Mouse (Mus musculus) erythroid progenitor cell, adult 5-6 weeks (primary cell): ENCODE measurements around the gene Tspear. TPM values are rescaled to one million over a fixed set of nuclear protein-coding genes. Genes with fewer than 3 reads are reported as not detected.

Experiments
- ATAC-seq: replicated peaks from 2 replicates; pipeline ENCODE4 v1.8.0; 2016; ENCODE audit warnings: moderate number of reproducible peaks, mild to moderate bottlenecking, moderate TSS enrichment, inconsistent platforms; ENCODE audit not compliant: poor library complexity, low FRiP score, severe bottlenecking
- total RNA-seq, 2 experiments: library from RNA; stranded (forward) in 1 of 2; stranded (reverse) in 1 of 2; fragments of 150-400 nt in 1 of 2; fragments of 186-747, 209-891 nt in 1 of 2; gene quantifications; 2 replicates each; pipeline versions ENCODE4 v1.2.3 to v1.2.4; 2015 to 2017; ENCODE audit warnings: low replicate concordance in 2 of 2

Gene Tspear
- total RNA-seq, 2 experiments from 2014 or later = not detected

DNA sequence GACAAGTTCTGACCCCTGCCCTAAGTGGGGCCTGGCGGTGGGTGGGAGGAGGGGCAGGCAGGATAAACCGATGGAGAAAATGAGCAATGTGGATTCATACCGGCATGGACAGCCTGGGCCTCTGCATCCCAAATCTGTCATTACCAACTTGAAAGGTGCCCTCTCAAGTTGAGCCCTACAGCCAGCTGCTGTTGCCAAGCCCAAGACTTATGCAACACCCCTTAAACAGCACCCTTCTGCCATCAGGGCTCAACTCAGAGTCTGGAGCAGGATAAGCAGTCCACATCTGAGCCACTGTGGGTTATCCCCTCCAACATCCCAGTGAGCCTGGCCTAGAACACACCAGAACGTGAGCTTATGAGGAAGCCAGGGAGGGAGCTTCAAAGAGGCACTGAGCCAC lies 226.9 kb downstream of the Tspear start:
- no peak for ATAC-seq

DNA sequence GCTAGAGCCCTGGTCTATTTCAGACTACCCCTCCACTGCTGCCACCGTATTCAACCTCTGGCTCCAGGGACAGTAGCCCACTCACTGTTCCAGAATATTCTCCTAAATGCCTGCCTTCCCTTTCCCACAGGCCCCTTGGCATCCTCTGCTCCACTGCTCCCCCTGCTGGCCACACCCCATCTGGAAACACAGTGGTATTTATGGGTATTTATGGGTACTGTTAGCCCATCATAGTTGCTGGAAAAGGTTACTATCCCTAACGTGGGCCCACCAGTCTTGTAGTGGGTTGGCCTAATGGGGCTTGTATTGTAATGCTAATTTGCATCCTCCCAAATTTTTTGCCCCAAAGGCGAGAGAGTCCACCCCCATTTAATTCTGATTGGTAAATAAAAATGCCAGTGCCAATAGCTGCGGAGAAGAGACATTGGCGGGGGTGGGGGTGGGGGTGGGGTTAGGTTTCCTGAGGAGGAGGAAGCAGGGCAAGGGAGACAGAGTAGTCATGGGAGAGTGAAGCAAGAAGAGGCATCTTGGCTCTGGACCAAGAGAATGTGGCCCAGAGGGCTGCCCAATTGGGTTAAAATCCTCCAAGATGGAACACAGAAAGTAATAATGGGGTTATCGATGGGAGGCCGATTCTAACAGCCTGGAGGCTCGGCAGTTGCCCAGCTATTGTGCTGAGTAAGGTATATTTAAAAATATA lies 230.4 kb downstream of the Tspear start:
- ATAC-seq = no peak

DNA sequence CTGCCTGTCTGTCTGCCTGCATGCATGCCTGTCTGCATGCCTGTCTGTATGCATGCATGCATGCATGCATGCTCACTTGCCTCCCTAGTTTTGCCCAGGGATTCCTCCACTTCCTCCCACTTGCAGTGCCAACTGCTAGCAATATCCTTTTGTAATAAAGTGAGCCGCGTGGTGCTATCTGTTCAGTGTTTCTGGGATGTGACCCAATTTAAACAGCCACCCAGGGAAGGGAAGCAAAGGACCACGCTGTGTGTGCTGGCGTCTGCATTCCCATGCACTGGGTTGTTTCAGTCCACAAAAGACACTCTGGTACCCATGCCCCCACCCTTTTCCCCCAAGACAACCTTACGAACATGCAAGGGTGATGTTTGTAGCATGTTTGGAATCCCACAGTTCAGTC lies 234.6 kb downstream of the Tspear start:
- ATAC-seq = no peak

DNA sequence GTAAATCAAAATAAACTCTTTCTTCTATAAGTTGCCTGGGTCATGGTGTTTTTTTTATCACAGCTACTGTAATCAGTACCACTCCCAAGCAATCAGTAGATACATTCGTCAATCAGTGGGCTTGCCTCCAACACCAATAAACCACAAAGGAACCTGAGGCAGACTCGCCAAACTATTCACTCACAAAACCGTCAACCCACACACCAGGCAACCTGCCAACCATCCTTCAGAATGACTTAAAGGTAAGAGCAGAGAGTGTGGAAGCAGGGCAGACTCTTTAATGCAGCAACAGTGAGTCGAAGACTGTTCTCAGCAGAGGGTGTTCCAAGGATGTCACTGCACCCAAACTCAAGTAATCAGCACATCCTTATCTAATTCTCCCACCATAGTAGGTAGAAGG lies 236.3 kb downstream of the Tspear start:
- no peak for ATAC-seq

DNA sequence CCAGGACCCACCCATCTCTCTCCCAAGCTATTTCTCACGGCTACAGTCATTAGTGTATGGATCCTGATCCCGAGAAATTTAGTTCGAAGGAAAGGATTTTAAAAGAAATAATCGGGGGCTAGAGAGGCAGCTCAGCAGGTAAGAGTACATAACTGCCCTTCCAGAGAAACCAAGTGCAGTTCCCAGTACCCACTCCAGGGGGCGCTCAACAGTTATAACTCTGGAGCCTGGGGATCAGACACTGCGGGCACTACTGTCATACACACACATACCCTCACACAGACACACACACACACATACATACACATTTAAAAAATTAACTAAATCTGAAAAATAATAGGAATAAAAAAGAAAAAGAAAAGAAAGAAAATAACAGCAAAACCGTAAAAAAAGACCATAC lies 239.8 kb downstream of the Tspear start:
- ATAC-seq = no peak

DNA sequence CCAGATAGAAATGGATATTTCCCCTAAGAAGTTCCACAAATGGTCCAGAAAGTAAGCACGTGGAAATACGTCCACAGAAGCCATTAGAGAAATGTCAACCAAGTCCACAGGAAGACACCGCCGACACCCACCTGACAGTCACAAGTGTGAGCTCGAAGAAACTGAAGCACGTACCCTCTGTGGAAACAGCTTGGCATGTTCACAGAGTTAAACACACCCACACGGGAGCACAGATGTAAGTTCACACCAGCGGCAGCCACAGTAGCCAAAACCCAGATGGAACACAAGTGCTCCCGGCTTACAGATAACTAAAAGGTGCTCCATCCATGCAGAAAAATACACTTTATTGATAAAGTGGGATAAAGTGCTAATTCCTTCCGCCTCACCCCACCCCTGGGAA lies 241.0 kb downstream of the Tspear start:
- ATAC-seq = no peak

Other genes with a start within 250 kb of the Tspear start
- 2.2 and 5.9 TPM in 2 replicates for gene Fam207a, start 170.8 kb upstream of the Tspear start, total RNA-seq (2015; ENCODE audit: low replicate concordance)
- gene Fam207a, start 170.8 kb upstream of the Tspear start, total RNA-seq (2017; ENCODE audit: low replicate concordance) = 13.2 and 16.2 TPM in 2 replicates
- 36.4 and 37.3 TPM in 2 replicates for gene Itgb2, start 156.3 kb upstream of the Tspear start, total RNA-seq (2015; ENCODE audit: low replicate concordance)
- 20.9 and 29.3 TPM in 2 replicates for gene Itgb2, start 156.3 kb upstream of the Tspear start, total RNA-seq (2017; ENCODE audit: low replicate concordance)
- gene Pttg1ip, start 104.8 kb upstream of the Tspear start, total RNA-seq (2015; ENCODE audit: low replicate concordance) = 62.5 and 73.9 TPM in 2 replicates
- 34.0 and 59.3 TPM in 2 replicates for gene Pttg1ip, start 104.8 kb upstream of the Tspear start, total RNA-seq (2017; ENCODE audit: low replicate concordance)
- 9.2 and 14.8 TPM in 2 replicates for gene Sumo3, start 80.5 kb upstream of the Tspear start, total RNA-seq (2015; ENCODE audit: low replicate concordance)
- 21.1 and 33.6 TPM in 2 replicates for gene Sumo3, start 80.5 kb upstream of the Tspear start, total RNA-seq (2017; ENCODE audit: low replicate concordance)
- gene Gm49325, start 80.4 kb upstream of the Tspear start, total RNA-seq (2015; ENCODE audit: low replicate concordance) = not detected in 2 replicates
- gene Gm49325, start 80.4 kb upstream of the Tspear start, total RNA-seq (2017; ENCODE audit: low replicate concordance) = not detected in 2 replicates
- gene Ube2g2, start 64.3 kb upstream of the Tspear start, total RNA-seq (2015; ENCODE audit: low replicate concordance) = 6.8 and 9.6 TPM in 2 replicates
- gene Ube2g2, start 64.3 kb upstream of the Tspear start, total RNA-seq (2017; ENCODE audit: low replicate concordance) = 10.4 and 11.3 TPM in 2 replicates
- not detected in 2 replicates for gene Gm19402, start 4.2 kb downstream of the Tspear start, total RNA-seq (2015; ENCODE audit: low replicate concordance)
- gene Gm19402, start 4.2 kb downstream of the Tspear start, total RNA-seq (2017; ENCODE audit: low replicate concordance) = not detected in 2 replicates
- not detected in 2 replicates for gene Gm9508, start 10.7 kb downstream of the Tspear start, total RNA-seq (2015; ENCODE audit: low replicate concordance)
- gene Gm9508, start 10.7 kb downstream of the Tspear start, total RNA-seq (2017; ENCODE audit: low replicate concordance) = not detected in 2 replicates
- not detected in 2 replicates for gene Gm10272, start 20.1 kb downstream of the Tspear start, total RNA-seq (2015; ENCODE audit: low replicate concordance)
- not detected in 2 replicates for gene Gm10272, start 20.1 kb downstream of the Tspear start, total RNA-seq (2017; ENCODE audit: low replicate concordance)
- not detected in 2 replicates for gene Gm10024, start 24.9 kb downstream of the Tspear start, total RNA-seq (2015; ENCODE audit: low replicate concordance)
- not detected in 2 replicates for gene Gm10024, start 24.9 kb downstream of the Tspear start, total RNA-seq (2017; ENCODE audit: low replicate concordance)
- gene Gm10142, start 29.2 kb downstream of the Tspear start, total RNA-seq (2015; ENCODE audit: low replicate concordance) = not detected in 2 replicates
- not detected in 2 replicates for gene Gm10142, start 29.2 kb downstream of the Tspear start, total RNA-seq (2017; ENCODE audit: low replicate concordance)
- gene Krtap12-1, start 34.0 kb downstream of the Tspear start, total RNA-seq (2015; ENCODE audit: low replicate concordance) = not detected in 2 replicates
- gene Krtap12-1, start 34.0 kb downstream of the Tspear start, total RNA-seq (2017; ENCODE audit: low replicate concordance) = not detected in 2 replicates
- gene Gm10100, start 39.9 kb downstream of the Tspear start, total RNA-seq (2015; ENCODE audit: low replicate concordance) = not detected in 2 replicates
- gene Gm10100, start 39.9 kb downstream of the Tspear start, total RNA-seq (2017; ENCODE audit: low replicate concordance) = not detected in 2 replicates
- gene Gm18596, start 56.1 kb downstream of the Tspear start, total RNA-seq (2015; ENCODE audit: low replicate concordance) = not detected in 2 replicates
- not detected in 2 replicates for gene Gm18596, start 56.1 kb downstream of the Tspear start, total RNA-seq (2017; ENCODE audit: low replicate concordance)
- not detected in 2 replicates for gene Gm9736, start 64.8 kb downstream of the Tspear start, total RNA-seq (2015; ENCODE audit: low replicate concordance)
- gene Gm9736, start 64.8 kb downstream of the Tspear start, total RNA-seq (2017; ENCODE audit: low replicate concordance) = not detected in 2 replicates
- not detected in 2 replicates for gene Gm3233, start 73.1 kb downstream of the Tspear start, total RNA-seq (2015; ENCODE audit: low replicate concordance)
- gene Gm3233, start 73.1 kb downstream of the Tspear start, total RNA-seq (2017; ENCODE audit: low replicate concordance) = not detected in 2 replicates
- not detected in 2 replicates for gene Gm3238, start 84.8 kb downstream of the Tspear start, total RNA-seq (2015; ENCODE audit: low replicate concordance)
- not detected in 2 replicates for gene Gm3238, start 84.8 kb downstream of the Tspear start, total RNA-seq (2017; ENCODE audit: low replicate concordance)
- not detected in 2 replicates for gene Gm7138, start 90.4 kb downstream of the Tspear start, total RNA-seq (2015; ENCODE audit: low replicate concordance)
- gene Gm7138, start 90.4 kb downstream of the Tspear start, total RNA-seq (2017; ENCODE audit: low replicate concordance) = not detected in 2 replicates
- not detected in 2 replicates for gene Gm3250, start 96.0 kb downstream of the Tspear start, total RNA-seq (2015; ENCODE audit: low replicate concordance)
- gene Gm3250, start 96.0 kb downstream of the Tspear start, total RNA-seq (2017; ENCODE audit: low replicate concordance) = not detected in 2 replicates
- not detected in 2 replicates for gene Gm7137, start 101.6 kb downstream of the Tspear start, total RNA-seq (2015; ENCODE audit: low replicate concordance)
- not detected in 2 replicates for gene Gm7137, start 101.6 kb downstream of the Tspear start, total RNA-seq (2017; ENCODE audit: low replicate concordance)
- not detected in 2 replicates for gene Gm9639, start 108.5 kb downstream of the Tspear start, total RNA-seq (2015; ENCODE audit: low replicate concordance)
- not detected in 2 replicates for gene Gm9639, start 108.5 kb downstream of the Tspear start, total RNA-seq (2017; ENCODE audit: low replicate concordance)
- not detected in 2 replicates for gene Gm19668, start 112.6 kb downstream of the Tspear start, total RNA-seq (2015; ENCODE audit: low replicate concordance)
- not detected in 2 replicates for gene Gm19668, start 112.6 kb downstream of the Tspear start, total RNA-seq (2017; ENCODE audit: low replicate concordance)
- gene Gm9507, start 125.3 kb downstream of the Tspear start, total RNA-seq (2015; ENCODE audit: low replicate concordance) = not detected in 2 replicates
- gene Gm9507, start 125.3 kb downstream of the Tspear start, total RNA-seq (2017; ENCODE audit: low replicate concordance) = not detected in 2 replicates
- not detected in 2 replicates for gene Gm2696, start 128.1 kb downstream of the Tspear start, total RNA-seq (2015; ENCODE audit: low replicate concordance)
- not detected in 2 replicates for gene Gm2696, start 128.1 kb downstream of the Tspear start, total RNA-seq (2017; ENCODE audit: low replicate concordance)
- gene Krtap10-4, start 140.5 kb downstream of the Tspear start, total RNA-seq (2015; ENCODE audit: low replicate concordance) = not detected in 2 replicates
- not detected in 2 replicates for gene Krtap10-4, start 140.5 kb downstream of the Tspear start, total RNA-seq (2017; ENCODE audit: low replicate concordance)
- not detected in 2 replicates for gene Krtap10-10, start 149.4 kb downstream of the Tspear start, total RNA-seq (2015; ENCODE audit: low replicate concordance)
- not detected in 2 replicates for gene Krtap10-10, start 149.4 kb downstream of the Tspear start, total RNA-seq (2017; ENCODE audit: low replicate concordance)
- not detected in 2 replicates for gene Gm36176, start 160.2 kb downstream of the Tspear start, total RNA-seq (2015; ENCODE audit: low replicate concordance)
- not detected in 2 replicates for gene Gm36176, start 160.2 kb downstream of the Tspear start, total RNA-seq (2017; ENCODE audit: low replicate concordance)
- not detected in 2 replicates for gene Gm10318, start 166.3 kb downstream of the Tspear start, total RNA-seq (2015; ENCODE audit: low replicate concordance)
- gene Gm10318, start 166.3 kb downstream of the Tspear start, total RNA-seq (2017; ENCODE audit: low replicate concordance) = not detected in 2 replicates
- not detected in 2 replicates for gene Gm3285, start 175.4 kb downstream of the Tspear start, total RNA-seq (2015; ENCODE audit: low replicate concordance)
- gene Gm3285, start 175.4 kb downstream of the Tspear start, total RNA-seq (2017; ENCODE audit: low replicate concordance) = not detected in 2 replicates
- gene Lrrc3, start 216.0 kb downstream of the Tspear start, total RNA-seq (2015; ENCODE audit: low replicate concordance) = not detected in 2 replicates
- gene Lrrc3, start 216.0 kb downstream of the Tspear start, total RNA-seq (2017; ENCODE audit: low replicate concordance) = not detected in 2 replicates